Mouse (Mus musculus) mature B cell (primary cell): Measurements from ENCODE around the gene Slc35g3.
"Not testable (repeated sequence)": the region's sequence is repeated elsewhere in the genome, so short reads cannot be mapped to it uniquely, and the experiment has no call there.

ENCODE experiments used
- in situ Hi-C: fragments of 300-500 bp; cut with MboI; formaldehyde crosslinking; loops from 2 replicates; pipeline ENCODE4 v1.14.3; 2019

Slc35g3 gene

GRCm38 (mm10) chr11:69757303-69758089, 4.3 kb downstream of the Slc35g3 start:
- in situ Hi-C loops = loop anchor here (5.0 kb wide), 2 partner anchors 40 to 120 kb away; partner anchors contain the start of genes Chrnb1 and Tmem95

- in situ Hi-C loops = loop anchor here (5.0 kb wide), 2 partner anchors 43 to 123 kb away; partner anchors contain the start of genes Chrnb1 and Tmem95
Measured at GRCm38 (mm10) chr11:69754701-69755100, 7.1 kb downstream of the Slc35g3 start.

GRCm38 (mm10) chr11:69754233-69754632, 7.5 kb downstream of the Slc35g3 start:
- in situ Hi-C loops = no loop called here

GRCm38 (mm10) chr11:69752686-69753085, 9.1 kb downstream of the Slc35g3 start:
- in situ Hi-C loops = no loop called here

GRCm38 (mm10) chr11:69751635-69752034, 10.1 kb downstream of the Slc35g3 start:
- in situ Hi-C loops = no loop called here

GRCm38 (mm10) chr11:69731408-69731807, 30.4 kb downstream of the Slc35g3 start:
- in situ Hi-C loops = not testable (repeated sequence)

- in situ Hi-C loops = no loop called here
Measured at GRCm38 (mm10) chr11:69729063-69729462, 32.7 kb downstream of the Slc35g3 start.

- in situ Hi-C loops = no loop called here
Measured at GRCm38 (mm10) chr11:69725951-69726350, 35.8 kb downstream of the Slc35g3 start.

- in situ Hi-C loops = no loop called here
Measured at GRCm38 (mm10) chr11:69723074-69723473, 38.7 kb downstream of the Slc35g3 start.

GRCm38 (mm10) chr11:69720852-69721251, 40.9 kb downstream of the Slc35g3 start:
- in situ Hi-C loops = no loop called here

GRCm38 (mm10) chr11:69719423-69719822, 42.3 kb downstream of the Slc35g3 start:
- in situ Hi-C loops = no loop called here

- in situ Hi-C loops = no loop called here
Measured at GRCm38 (mm10) chr11:69718661-69719060, 43.1 kb downstream of the Slc35g3 start.

- in situ Hi-C loops = no loop called here
Measured at GRCm38 (mm10) chr11:69716953-69717352, 44.8 kb downstream of the Slc35g3 start.

GRCm38 (mm10) chr11:69715929-69716328, 45.8 kb downstream of the Slc35g3 start:
- in situ Hi-C loops = no loop called here

GRCm38 (mm10) chr11:69715482-69715881, 46.3 kb downstream of the Slc35g3 start:
- in situ Hi-C loops = no loop called here

- in situ Hi-C loops = no loop called here
Measured at GRCm38 (mm10) chr11:69714636-69715329, 47.0 kb downstream of the Slc35g3 start.

GRCm38 (mm10) chr11:69712954-69713672, 48.7 kb downstream of the Slc35g3 start:
- in situ Hi-C loops = no loop called here

- in situ Hi-C loops = no loop called here
Measured at GRCm38 (mm10) chr11:69711082-69711481, 50.7 kb downstream of the Slc35g3 start.

GRCm38 (mm10) chr11:69710470-69710869, 51.3 kb downstream of the Slc35g3 start:
- in situ Hi-C loops = no loop called here
